Mouse (Mus musculus): Measurements from ENCODE around the gene D130043K22Rik. TPM values are rescaled to one million over a fixed set of nuclear protein-coding genes. Genes with fewer than 3 reads are reported as not detected.
"Not testable (repeated sequence)": the region's sequence is repeated elsewhere in the genome, so short reads cannot be mapped to it uniquely, and the experiment has no call there.

D130043K22Rik gene
- polyA plus RNA-seq, 1 experiment from 2014 or later: 0.05 TPM

DNA sequence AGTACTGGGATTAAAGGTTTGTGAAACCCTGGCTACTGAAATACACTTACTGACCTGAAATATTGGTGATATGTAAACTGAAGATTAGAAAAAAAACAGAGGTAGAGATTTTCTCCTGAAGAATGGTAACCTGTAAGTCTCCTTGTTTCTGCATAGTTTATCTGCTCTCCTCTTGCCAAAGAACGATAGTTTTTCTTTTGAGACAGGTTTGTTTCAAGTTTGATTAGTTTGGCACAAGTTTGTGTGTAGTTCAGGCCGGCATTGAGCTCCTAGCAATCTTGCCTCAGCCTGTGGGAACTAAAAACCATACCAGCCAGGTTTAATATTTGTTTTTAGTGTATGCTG is 12.2 kb upstream of the D130043K22Rik start:
- H3K4me3 ChIP-seq: peak overlapping the region; percentile 92
- WGBS: 39% methylated on average over 2 of the region's 2 CpGs
- H3K4me1 ChIP-seq: peaks cover 28% of the 10 kb centered on the region
- H3K4me2 ChIP-seq: peak overlapping the region; percentile 92
- H3K27ac ChIP-seq (replicated peaks): peak overlapping the region; percentile 95; the same call in 1 of the 2 replicates
- peaks cover 19% of the 10 kb centered on the region for H3K36me3 ChIP-seq
- no peaks in the 10 kb centered on the region for H3K27me3 ChIP-seq (replicated peaks)
- H3K9me3 ChIP-seq: no peaks in the 10 kb centered on the region
- ATAC-seq (ENCODE audit: extremely low read depth, insufficient number of reproducible peaks, low FRiP score, low TSS enrichment): no peak
- H3K9ac ChIP-seq: peak overlapping the region; percentile 99

DNA sequence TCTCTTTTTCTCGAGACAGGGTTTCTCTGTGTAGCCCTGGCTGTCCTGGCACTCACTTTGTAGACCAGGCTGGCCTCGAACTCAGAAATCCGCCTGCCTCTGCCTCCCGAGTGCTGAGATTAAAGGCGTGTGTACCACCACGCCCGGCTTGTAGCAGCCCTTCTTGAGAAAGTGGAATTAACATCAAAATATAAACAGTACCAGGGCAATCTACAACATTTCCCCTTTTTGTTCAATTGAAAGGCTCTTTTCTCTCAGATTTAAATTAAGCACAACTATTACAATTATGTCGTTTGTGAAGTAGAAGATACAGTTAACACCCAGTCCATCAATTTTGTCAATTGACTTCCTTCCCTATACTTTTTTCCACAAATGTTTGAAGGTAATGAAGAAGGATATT is 7.2 kb upstream of the D130043K22Rik start:
- not testable (repeated sequence) for H3K9me3 ChIP-seq; H3K27ac ChIP-seq (replicated peaks); H3K9ac ChIP-seq; H3K4me2 ChIP-seq; ATAC-seq (ENCODE audit: extremely low read depth, insufficient number of reproducible peaks, low FRiP score, low TSS enrichment); H3K4me3 ChIP-seq; H3K27me3 ChIP-seq (replicated peaks)
- WGBS: 92% methylated on average over 8 of the region's 8 CpGs
- Histone ChIP-seq H3K4me1 (peaks cover 17% of the 10 kb centered on the region), H3K36me3 (peaks cover 53% of the 10 kb centered on the region)

DNA sequence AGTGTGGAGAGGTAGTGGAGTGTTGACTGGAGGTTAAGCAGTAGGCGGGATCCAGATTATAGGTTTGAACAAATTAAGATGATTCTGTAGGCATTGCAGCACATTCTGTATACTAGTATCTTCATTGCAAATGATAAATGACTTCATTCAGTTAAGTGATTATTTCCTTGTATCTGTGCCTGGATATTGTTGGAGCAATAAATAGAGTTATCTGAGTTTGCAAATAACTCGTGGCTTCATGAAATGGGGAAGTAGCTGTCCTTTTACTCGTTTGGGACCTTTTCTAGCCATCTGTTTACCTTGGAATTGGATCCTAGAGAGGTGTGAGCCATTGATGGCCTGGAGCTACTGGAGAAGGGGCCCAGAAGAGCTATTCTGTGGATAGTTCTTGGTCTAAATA is 5.1 kb upstream of the D130043K22Rik start:
- no peak overlapping the region for H3K27ac ChIP-seq (replicated peaks)
- no peak overlapping the region for H3K4me2 ChIP-seq
- H3K36me3 ChIP-seq: peaks cover 50% of the 10 kb centered on the region
- no peaks in the 10 kb centered on the region for H3K9me3 ChIP-seq
- H3K9ac ChIP-seq: no peak overlapping the region
- ATAC-seq (ENCODE audit: extremely low read depth, insufficient number of reproducible peaks, low FRiP score, low TSS enrichment): no peak
- no peaks in the 10 kb centered on the region for H3K27me3 ChIP-seq (replicated peaks)
- 75% methylated on average over 3 of the region's 3 CpGs for WGBS
- H3K4me1 ChIP-seq: peaks cover 2% of the 10 kb centered on the region
- H3K4me3 ChIP-seq: no peak overlapping the region

- Histone ChIP-seq H3K27me3 (replicated peaks) (no peaks in the 10 kb centered on the region), H3K36me3 (peaks cover 41% of the 10 kb centered on the region), H3K9me3 (no peaks in the 10 kb centered on the region), H3K27ac (replicated peaks) (no peak overlapping the region), H3K4me2 (no peak overlapping the region), H3K4me1 (peaks cover 9% of the 10 kb centered on the region), H3K4me3 (no peak overlapping the region), H3K9ac (no peak overlapping the region)
- no peak for ATAC-seq (ENCODE audit: extremely low read depth, insufficient number of reproducible peaks, low FRiP score, low TSS enrichment)
- 71% methylated on average over 3 of the region's 3 CpGs for WGBS
Observed at GRCm38 (mm10) chr13:24841702-24842101, 3.2 kb upstream of the D130043K22Rik start.

- Histone ChIP-seq H3K4me2 (no peak overlapping the region), H3K27me3 (replicated peaks) (no peaks in the 10 kb centered on the region), H3K9me3 (no peaks in the 10 kb centered on the region), H3K4me1 (peaks cover 13% of the 10 kb centered on the region), H3K4me3 (no peak overlapping the region), H3K27ac (replicated peaks) (no peak overlapping the region), H3K9ac (no peak overlapping the region), H3K36me3 (no peaks in the 10 kb centered on the region)
- WGBS: 78% methylated on average over 4 of the region's 4 CpGs
- no peak for ATAC-seq (ENCODE audit: extremely low read depth, insufficient number of reproducible peaks, low FRiP score, low TSS enrichment)
Observed at GRCm38 (mm10) chr13:24849318-24849717, 4.4 kb downstream of the D130043K22Rik start.

- no peak overlapping the region for H3K4me3 ChIP-seq
- no peaks in the 10 kb centered on the region for H3K27me3 ChIP-seq (replicated peaks)
- H3K4me2 ChIP-seq: no peak overlapping the region
- WGBS: 75% methylated on average over 2 of the region's 2 CpGs
- no peak for ATAC-seq (ENCODE audit: extremely low read depth, insufficient number of reproducible peaks, low FRiP score, low TSS enrichment)
- H3K27ac ChIP-seq (replicated peaks): no peak overlapping the region
- H3K9ac ChIP-seq: no peak overlapping the region
- H3K9me3 ChIP-seq: no peaks in the 10 kb centered on the region
- H3K4me1 ChIP-seq: peaks cover 4% of the 10 kb centered on the region
- no peaks in the 10 kb centered on the region for H3K36me3 ChIP-seq
Observed at GRCm38 (mm10) chr13:24851989-24852388, 7.1 kb downstream of the D130043K22Rik start.

DNA sequence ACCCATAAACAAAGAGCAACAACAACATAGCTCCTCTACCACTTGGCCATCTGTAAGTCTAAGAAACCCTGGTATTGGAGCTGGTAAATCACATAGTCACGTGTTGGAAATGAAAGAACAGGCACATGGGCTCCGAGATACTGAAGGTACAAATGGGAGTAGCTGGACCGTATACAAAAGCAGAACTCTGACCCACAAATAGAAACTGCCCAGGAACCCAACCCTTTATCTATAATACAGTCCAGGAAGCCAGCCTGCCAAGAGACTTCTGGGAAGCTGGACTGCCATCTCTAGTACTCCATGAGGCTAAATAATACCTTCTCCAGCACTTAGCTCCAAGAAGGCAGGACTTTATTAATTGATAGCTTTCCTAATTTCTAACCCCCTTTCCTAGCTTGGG is 7.6 kb downstream of the D130043K22Rik start:
- Histone ChIP-seq H3K36me3 (no peaks in the 10 kb centered on the region), H3K9me3 (no peaks in the 10 kb centered on the region), H3K4me3 (no peak overlapping the region), H3K9ac (no peak overlapping the region), H3K27ac (replicated peaks) (no peak overlapping the region), H3K4me2 (no peak overlapping the region), H3K27me3 (replicated peaks) (no peaks in the 10 kb centered on the region), H3K4me1 (peaks cover 6% of the 10 kb centered on the region)
- no peak for ATAC-seq (ENCODE audit: extremely low read depth, insufficient number of reproducible peaks, low FRiP score, low TSS enrichment)
- WGBS: 51% methylated on average over 3 of the region's 3 CpGs

- Histone ChIP-seq H3K4me3 (no peak overlapping the region), H3K4me1 (peaks cover 6% of the 10 kb centered on the region), H3K4me2 (no peak overlapping the region), H3K27ac (replicated peaks) (no peak overlapping the region), H3K36me3 (no peaks in the 10 kb centered on the region), H3K27me3 (replicated peaks) (no peaks in the 10 kb centered on the region), H3K9ac (no peak overlapping the region), H3K9me3 (no peaks in the 10 kb centered on the region)
- ATAC-seq (ENCODE audit: extremely low read depth, insufficient number of reproducible peaks, low FRiP score, low TSS enrichment): no peak
Observed at GRCm38 (mm10) chr13:24859115-24859514, 14.2 kb downstream of the D130043K22Rik start.

- H3K4me3 ChIP-seq: no peak overlapping the region
- 69% methylated on average over 12 of the region's 12 CpGs for WGBS
- ATAC-seq (ENCODE audit: extremely low read depth, insufficient number of reproducible peaks, low FRiP score, low TSS enrichment): no peak
- H3K27ac ChIP-seq (replicated peaks): no peak overlapping the region
- H3K9me3 ChIP-seq: no peaks in the 10 kb centered on the region
- no peak overlapping the region for H3K4me2 ChIP-seq
- no peak overlapping the region for H3K9ac ChIP-seq
- peaks cover 6% of the 10 kb centered on the region for H3K4me1 ChIP-seq
- no peaks in the 10 kb centered on the region for H3K36me3 ChIP-seq
- no peaks in the 10 kb centered on the region for H3K27me3 ChIP-seq (replicated peaks)
Observed at GRCm38 (mm10) chr13:24861084-24861483, 16.1 kb downstream of the D130043K22Rik start.

DNA sequence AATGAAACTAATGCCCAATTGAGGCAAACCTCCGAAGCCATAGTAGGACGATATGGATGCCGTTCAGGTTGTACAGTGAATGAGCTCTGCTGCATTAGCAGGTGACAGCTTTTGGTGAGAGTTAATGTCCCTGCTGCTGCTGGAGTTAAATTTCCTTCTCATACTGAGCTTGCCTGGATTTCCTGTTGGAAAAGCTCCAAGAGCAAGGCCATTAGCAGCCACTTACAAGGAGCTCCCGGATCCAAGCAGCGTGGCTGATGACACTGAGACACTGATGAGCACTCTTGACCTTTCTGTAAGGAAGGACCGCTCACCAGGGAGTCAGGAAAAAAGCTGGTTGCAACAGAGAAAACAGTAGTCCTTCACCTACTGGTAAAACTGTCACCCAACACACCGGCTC is 17.1 kb downstream of the D130043K22Rik start:
- no peak for ATAC-seq (ENCODE audit: extremely low read depth, insufficient number of reproducible peaks, low FRiP score, low TSS enrichment)
- WGBS: 58% methylated on average over 7 of the region's 7 CpGs
- H3K4me2 ChIP-seq: no peak overlapping the region

DNA sequence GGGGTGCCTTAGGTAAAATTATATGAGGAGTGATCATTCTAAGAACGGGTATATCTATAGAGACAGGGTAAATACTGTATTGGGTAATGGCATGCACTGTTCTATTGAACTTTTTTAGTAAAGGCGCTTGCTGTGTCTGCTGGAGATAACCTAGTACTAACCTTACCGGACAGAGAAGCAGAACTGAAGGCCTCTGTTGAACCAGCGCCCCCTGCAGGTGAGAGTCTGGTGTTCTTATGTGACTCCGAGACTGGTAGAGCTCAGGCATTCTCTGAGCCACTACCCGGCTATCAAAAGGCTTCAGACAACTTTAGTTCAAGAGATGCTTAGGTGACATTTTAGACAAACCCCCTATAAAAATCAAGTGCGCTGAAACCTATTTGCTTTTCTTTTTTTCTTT is 17.6 kb downstream of the D130043K22Rik start:
- WGBS: 58% methylated on average over 7 of the region's 7 CpGs
- H3K9me3 ChIP-seq: no peaks in the 10 kb centered on the region
- no peaks in the 10 kb centered on the region for H3K36me3 ChIP-seq
- no peak overlapping the region for H3K4me2 ChIP-seq
- H3K27me3 ChIP-seq (replicated peaks): no peaks in the 10 kb centered on the region
- H3K9ac ChIP-seq: no peak overlapping the region
- H3K4me3 ChIP-seq: no peak overlapping the region
- H3K27ac ChIP-seq (replicated peaks): no peak overlapping the region
- peaks cover 4% of the 10 kb centered on the region for H3K4me1 ChIP-seq
- ATAC-seq (ENCODE audit: extremely low read depth, insufficient number of reproducible peaks, low FRiP score, low TSS enrichment): no peak

More for the DNA sequence above, 17.1 kb downstream of the D130043K22Rik start:
- H3K9ac ChIP-seq: no peak overlapping the region
- no peaks in the 10 kb centered on the region for H3K27me3 ChIP-seq (replicated peaks)
- no peak overlapping the region for H3K27ac ChIP-seq (replicated peaks)
- no peak overlapping the region for H3K4me3 ChIP-seq
- H3K36me3 ChIP-seq: no peaks in the 10 kb centered on the region
- H3K4me1 ChIP-seq: peaks cover 6% of the 10 kb centered on the region
- no peaks in the 10 kb centered on the region for H3K9me3 ChIP-seq

- no peaks in the 10 kb centered on the region for H3K36me3 ChIP-seq
- WGBS: 62% methylated on average over 9 of the region's 9 CpGs
- ATAC-seq (ENCODE audit: extremely low read depth, insufficient number of reproducible peaks, low FRiP score, low TSS enrichment): no peak
Observed at GRCm38 (mm10) chr13:24866430-24867402, 21.8 kb downstream of the D130043K22Rik start.

More at GRCm38 (mm10) chr13:24866430-24867402, 21.8 kb downstream of the D130043K22Rik start:
- Histone ChIP-seq H3K4me3 (no peak overlapping the region), H3K4me2 (no peak overlapping the region), H3K9ac (no peak overlapping the region), H3K27me3 (replicated peaks) (no peaks in the 10 kb centered on the region), H3K4me1 (peaks cover 4% of the 10 kb centered on the region), H3K9me3 (no peaks in the 10 kb centered on the region), H3K27ac (replicated peaks) (no peak overlapping the region)
